Mouse (Mus musculus) cortical plate, adult 2 months (tissue): ENCODE data around the gene Ptprj.

Source experiments
- CTCF ChIP-seq: fragments of 200-500 bp; IDR thresholded peaks from 2 replicates; pipeline ENCODE4 v1.5.1; 2011; ENCODE audit warnings: mild to moderate bottlenecking, control low read depth, low read length; ENCODE audit not compliant: insufficient read depth; ENCODE audit errors: extremely low read depth
- POLR2A ChIP-seq: fragments of 200-500 bp; IDR thresholded peaks from 2 replicates; pipeline ENCODE4 v1.6.1; 2011; ENCODE audit warnings: mild to moderate bottlenecking, low read length, control low read depth; ENCODE audit not compliant: insufficient read depth; ENCODE audit errors: extremely low read depth

- no peak for TF ChIP-seq POLR2A
- TF ChIP-seq CTCF: no peak
Measured at GRCm38 (mm10) chr2:90577451-90578279, 2.8 kb downstream of the Ptprj start.
